Mouse (Mus musculus) embryonic facial prominence, embryonic 14.5 days (tissue): Measurements from ENCODE around the gene Ptprn2. TPM values are rescaled to one million over a fixed set of nuclear protein-coding genes. Genes with fewer than 3 reads are reported as not detected.

Experiments
- ATAC-seq: fragments of 200-750 bp; cut with Nextera tagmentation; 2 replicates; pipeline ENCODE4 v1.8.0; 2017; ENCODE audit warnings: low read depth, moderate number of reproducible peaks, moderate TSS enrichment
- DNase-seq: peaks from one replicate; pipeline ENCODE4 v3.0.0-alpha.2; 2015; ENCODE audit warnings: low spot score
- H3K27ac ChIP-seq: fragments of 300-500 bp; sonication (generic); replicated peaks from 2 replicates; pipeline ENCODE4 v1.5.1; 2014; ENCODE audit warnings: low read depth, mild to moderate bottlenecking, low read length, moderate library complexity
- H3K27me3 ChIP-seq: fragments of 300-500 bp; sonication (generic); replicated peaks from 2 replicates; pipeline ENCODE4 v1.6.1; 2014; ENCODE audit warnings: low read length; ENCODE audit not compliant: control insufficient read depth, insufficient read depth
- H3K36me3 ChIP-seq: fragments of 300-500 bp; sonication (generic); 2 replicates; pipeline ENCODE4 v1.6.1; 2014; ENCODE audit warnings: low read length, mixed read lengths; ENCODE audit not compliant: control insufficient read depth, insufficient read depth
- H3K4me1 ChIP-seq: fragments of 300-500 bp; sonication (generic); 2 replicates; pipeline ENCODE4 v1.6.1; 2014; ENCODE audit warnings: antibody characterized with exemption, low read length; ENCODE audit not compliant: control insufficient read depth, insufficient read depth
- H3K4me2 ChIP-seq: fragments of 300-500 bp; sonication (generic); 2 replicates; pipeline ENCODE4 v1.6.1; 2014; ENCODE audit warnings: low read depth, mild to moderate bottlenecking, low read length, moderate library complexity, mixed read lengths
- H3K4me3 ChIP-seq: fragments of 300-500 bp; sonication (generic); 2 replicates; pipeline ENCODE4 v1.5.1; 2014; ENCODE audit warnings: low read depth, mild to moderate bottlenecking, low read length
- H3K9ac ChIP-seq: fragments of 300-500 bp; sonication (generic); 2 replicates; pipeline ENCODE4 v1.6.1; 2014; ENCODE audit warnings: low read depth, mild to moderate bottlenecking, low read length, moderate library complexity, mixed read lengths
- H3K9me3 ChIP-seq: fragments of 300-500 bp; sonication (generic); 2 replicates; pipeline ENCODE4 v1.6.1; 2016; ENCODE audit warnings: low read length; ENCODE audit not compliant: control insufficient read depth
- WGBS: fragments of 180-500 bp; shearing (Covaris S2); extraction: QIAGEN DNeasy Blood & Tissue Kit; methylation state at CpG from one replicate; pipeline ENCODE4 v1.1.7; 2014; 5-methylcytosine and 5-hydroxymethylcytosine counted together
- microRNA counts: library from miRNA; unstranded; fragments of <30 nt; microRNA quantifications from one replicate; lab custom pipeline; 2017
- microRNA-seq: library from miRNA; unstranded; fragments of <30 nt; microRNA quantifications from one replicate; pipeline ENCODE4, GENCODE M21; 2016; ENCODE audit warnings: borderline number of aligned reads
- polyA plus RNA-seq: library from polyadenylated mRNA; unstranded; fragments of >200 nt; fragmentation: Nextera tagmentation; extraction: Ambion mirVana; gene quantifications from 2 replicates; pipeline ENCODE4 v1.2.1, GENCODE M21; 2014

Ptprn2 gene
- polyA plus RNA-seq, 1 experiment from 2014 or later = 0.65 TPM

GRCm38 (mm10) chr12:117314987-117315386 lies 829.5 kb downstream of the Ptprn2 start:
- peaks cover 9% of the 10 kb centered on the region; the same call in 1 of the 2 replicates for H3K9me3 ChIP-seq
- no peak overlapping the region for H3K27ac ChIP-seq
- H3K4me3 ChIP-seq = no peak overlapping the region
- H3K36me3 ChIP-seq = no peaks in the 10 kb centered on the region
- DNase-seq (peak; percentile 24), ATAC-seq (no peak)
- no peaks in the 10 kb centered on the region for H3K27me3 ChIP-seq
- H3K4me1 ChIP-seq = no peaks in the 10 kb centered on the region
- no peak overlapping the region for H3K9ac ChIP-seq
- no peak overlapping the region for H3K4me2 ChIP-seq
- WGBS = 74% methylated on average over 2 of the region's 2 CpGs

- peaks cover 9% of the 10 kb centered on the region; the same call in 1 of the 2 replicates for H3K9me3 ChIP-seq
- H3K4me2 ChIP-seq = no peak overlapping the region
- ATAC-seq (no peak), DNase-seq (no peak)
- WGBS = 78% methylated on average over 3 of the region's 3 CpGs
- no peak overlapping the region for H3K9ac ChIP-seq
- no peaks in the 10 kb centered on the region for H3K27me3 ChIP-seq
- H3K4me1 ChIP-seq = no peaks in the 10 kb centered on the region
- H3K36me3 ChIP-seq = no peaks in the 10 kb centered on the region
- no peak overlapping the region for H3K27ac ChIP-seq
- H3K4me3 ChIP-seq = no peak overlapping the region
These were observed 830.1 kb downstream of the Ptprn2 start for GRCm38 (mm10) chr12:117315661-117316060.

GRCm38 (mm10) chr12:117318229-117318628 lies 832.7 kb downstream of the Ptprn2 start:
- no peaks in the 10 kb centered on the region for H3K4me1 ChIP-seq
- H3K27me3 ChIP-seq = no peaks in the 10 kb centered on the region
- no peak overlapping the region for H3K9ac ChIP-seq
- no peak for DNase-seq
- peaks cover 9% of the 10 kb centered on the region; the same call in 1 of the 2 replicates for H3K9me3 ChIP-seq
- H3K4me2 ChIP-seq = no peak overlapping the region
- no peak overlapping the region for H3K4me3 ChIP-seq
- no peaks in the 10 kb centered on the region for H3K36me3 ChIP-seq
- 93% methylated on average over 3 of the region's 3 CpGs for WGBS
- H3K27ac ChIP-seq = no peak overlapping the region
- no peak for ATAC-seq

GRCm38 (mm10) chr12:117323017-117323416 lies 837.5 kb downstream of the Ptprn2 start:
- ATAC-seq (no peak), DNase-seq (peak; percentile 13)
- Histone ChIP-seq H3K9ac (no peak overlapping the region), H3K27me3 (no peaks in the 10 kb centered on the region), H3K4me3 (no peak overlapping the region), H3K36me3 (no peaks in the 10 kb centered on the region), H3K9me3 (no peaks in the 10 kb centered on the region), H3K4me1 (no peaks in the 10 kb centered on the region), H3K4me2 (no peak overlapping the region), H3K27ac (no peak overlapping the region)
- WGBS = 80% methylated on average over 1 of the region's 3 CpGs

MicroRNAs encoded within 50 kb of the gene (microRNA counts, 519-probe panel; counts per million panel counts)
- 2,351 counts per million, percentile 42 among the panel's probes with 10 or more counts for microRNA mmu-miR-153 (lab: Ali Mortazavi, UCI)

Small RNA genes lying within 50 kb of the gene (microRNA-seq; reads per million reads assigned to microRNA genes)
- gene Mir153 = 47.1 reads per million, percentile 44 among the genes with 10 or more reads in this experiment

Other genes with a start within 250 kb of the Ptprn2 start
- gene Wdr60, start 222.7 kb upstream of the Ptprn2 start, polyA plus RNA-seq = 18.6 and 23.6 TPM in 2 replicates
- gene Gm11027, start 210.3 kb upstream of the Ptprn2 start, polyA plus RNA-seq = not detected in 2 replicates
- 28.5 and 30.6 TPM in 2 replicates for gene Esyt2, start 204.5 kb upstream of the Ptprn2 start, polyA plus RNA-seq
- gene Ncapg2, start 80.3 kb upstream of the Ptprn2 start, polyA plus RNA-seq = 37.0 and 40.5 TPM in 2 replicates